Mouse (Mus musculus) naive thymus-derived CD4-positive, alpha-beta T cell, adult 5 months (primary cell): ENCODE results near the gene Olfr573-ps1. TPM values are rescaled to one million over a fixed set of nuclear protein-coding genes. Genes with fewer than 3 reads are reported as not detected.

Experiments
- polyA plus RNA-seq: library from polyadenylated mRNA; unstranded; fragments of 100-300 nt; shearing (Covaris generic); gene quantifications from one replicate; pipeline ENCODE4 v1.2.1, GENCODE M21; 2017

The Olfr573-ps1 gene
- 0.66 TPM for polyA plus RNA-seq

DNA sequence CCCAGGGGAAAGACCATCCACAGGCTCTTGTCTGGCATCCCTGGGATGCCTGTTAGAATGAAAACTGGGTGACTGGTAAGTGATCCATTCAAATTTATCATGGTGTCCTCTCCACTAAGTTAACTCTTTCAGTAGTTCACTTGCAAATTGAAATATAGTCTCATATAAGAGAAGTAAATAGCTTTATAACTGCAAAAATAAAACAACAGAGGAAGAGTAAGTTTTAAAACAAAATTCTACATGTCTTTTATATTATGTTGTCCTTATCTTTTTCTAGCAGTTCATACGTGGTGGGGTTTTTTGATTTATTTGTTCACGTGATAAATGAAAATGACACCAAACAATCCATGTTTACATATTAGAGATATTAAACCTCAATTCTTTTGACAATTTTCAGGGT is at the start of gene Olfr573-ps1:
Gene Olfr573-ps1 (minus strand): TSS at position 101 of the 400 bp plus-strand sequence.

DNA sequence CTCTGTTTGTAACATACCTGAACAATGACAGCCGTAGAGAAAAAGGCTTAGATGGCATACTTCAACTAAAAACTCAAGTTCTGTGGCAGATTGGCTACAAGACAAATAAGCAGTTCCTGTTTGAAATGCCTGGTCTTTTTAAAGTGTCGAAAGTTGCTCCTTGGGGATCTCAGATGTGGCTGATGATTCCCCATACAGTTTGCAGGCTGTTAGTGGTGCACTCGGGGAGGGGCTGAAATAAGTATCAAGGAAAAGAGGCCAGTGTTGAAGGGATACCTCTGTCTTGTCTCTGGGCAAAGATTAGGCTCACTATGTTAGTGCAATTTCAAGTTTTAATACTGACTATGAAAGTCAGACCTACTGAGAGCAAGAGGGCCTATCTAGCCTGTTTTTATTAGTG is 46.8 kb upstream of the Olfr573-ps1 start, which contains the start of gene Olfr578:
Gene Olfr578 (minus strand): TSS at position 101 of the 400 bp plus-strand sequence.

DNA sequence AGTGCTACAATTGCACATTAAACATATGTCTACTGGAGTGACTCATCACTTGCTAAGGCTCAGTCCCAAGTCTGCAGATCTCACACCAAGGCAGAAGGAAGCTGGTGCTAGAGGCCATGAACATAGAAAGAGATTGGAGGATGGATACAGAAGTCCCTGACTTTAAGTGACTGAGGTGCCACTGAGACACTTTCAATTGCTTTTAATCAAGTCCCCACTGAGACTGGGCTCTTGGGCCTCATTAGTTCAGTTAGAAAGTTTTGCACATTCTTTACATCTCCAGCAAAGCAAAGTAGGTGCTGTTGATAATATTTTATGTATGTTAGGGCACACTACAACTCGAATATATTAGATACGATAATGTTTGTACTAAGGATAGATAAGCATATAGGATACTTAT is 33.5 kb upstream of the Olfr573-ps1 start, which contains the start of gene Olfr577:
Gene Olfr577 (minus strand): TSS at position 101 of the 400 bp plus-strand sequence.

DNA sequence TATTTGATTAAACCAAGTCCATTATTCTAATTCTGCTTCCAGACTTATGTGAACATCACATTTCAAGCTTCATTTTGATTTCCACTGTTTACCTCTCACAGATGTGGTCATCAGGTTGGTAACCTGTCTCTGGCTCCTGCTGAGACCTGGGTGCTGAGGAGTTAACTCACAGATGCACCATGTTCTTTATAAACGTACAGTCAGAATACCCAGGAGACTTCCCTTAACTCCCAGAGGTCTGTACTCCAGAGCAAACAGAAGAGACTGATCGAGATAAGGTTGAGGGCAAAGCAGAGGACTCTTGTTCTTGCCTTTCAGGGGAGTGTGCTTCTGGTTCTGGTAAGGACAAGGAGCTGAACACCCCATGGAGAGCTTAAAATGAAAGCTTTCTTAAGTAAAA is 20.0 kb upstream of the Olfr573-ps1 start, which contains the start of gene Olfr576:
Gene Olfr576 (plus strand): TSS at position 301 of the 400 bp plus-strand sequence.

DNA sequence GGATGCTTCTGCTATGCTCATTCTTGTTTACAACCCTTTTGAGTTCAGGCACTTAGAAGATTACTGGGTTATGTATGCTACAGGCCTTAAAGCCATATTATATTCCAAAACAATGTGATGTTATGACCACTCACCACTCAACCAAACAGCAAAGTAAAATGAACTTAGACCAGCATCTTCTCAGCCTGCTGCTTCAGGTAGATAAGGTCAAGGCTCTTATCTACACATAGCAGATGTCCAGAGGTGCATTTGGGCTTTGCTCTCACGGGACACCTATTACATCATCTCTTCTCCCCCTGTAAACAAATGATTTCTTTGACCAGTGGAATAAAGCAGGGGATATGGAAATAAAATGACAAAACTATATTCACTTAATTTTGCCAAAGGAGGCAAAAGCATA is 16.2 kb upstream of the Olfr573-ps1 start, which contains the start of gene Olfr575:
Gene Olfr575 (minus strand): TSS at position 183 of the 400 bp plus-strand sequence.

DNA sequence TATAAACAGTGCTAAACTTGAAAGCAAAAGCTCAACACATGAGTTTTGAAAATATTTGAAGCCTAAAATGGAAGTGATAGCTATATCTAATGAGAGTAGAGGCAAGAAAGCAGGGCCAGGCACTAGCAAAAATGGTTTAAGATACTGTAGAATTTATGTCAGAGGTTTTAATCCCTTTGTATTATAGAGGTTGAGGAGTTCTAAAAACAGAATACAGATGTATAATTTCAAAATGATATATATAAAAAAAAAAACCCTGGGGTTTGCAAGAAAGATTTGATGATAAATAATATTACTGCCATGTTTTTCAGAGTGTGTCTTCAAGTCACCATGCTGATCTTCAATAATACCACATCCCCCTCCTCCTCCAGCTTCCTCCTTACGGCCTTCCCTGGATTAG is 5.8 kb upstream of the Olfr573-ps1 start, which contains the start of gene Olfr574:
Gene Olfr574 (plus strand): TSS at position 301 of the 400 bp plus-strand sequence.

DNA sequence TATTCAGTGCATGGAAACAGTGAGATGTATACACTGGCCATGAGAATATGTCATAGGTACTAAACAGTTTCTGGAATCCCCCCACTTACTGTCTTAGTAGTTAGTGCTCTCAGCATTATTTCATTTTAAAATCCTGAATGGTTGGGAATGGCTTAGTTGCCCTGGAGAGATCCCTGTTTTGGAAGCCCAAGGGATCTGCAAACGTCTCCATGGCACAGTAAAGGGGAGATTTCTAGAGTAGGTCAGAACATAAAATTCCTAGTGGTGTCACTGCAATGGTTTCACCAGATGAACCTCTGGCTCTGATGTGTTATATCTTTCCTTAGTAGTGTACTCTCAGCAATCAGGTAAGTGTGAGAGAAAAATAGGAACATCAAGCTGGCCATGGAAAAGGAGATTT is 18.3 kb downstream of the Olfr573-ps1 start, which contains the start of gene Olfr572:
Gene Olfr572 (plus strand): TSS at position 301 of the 400 bp plus-strand sequence.

DNA sequence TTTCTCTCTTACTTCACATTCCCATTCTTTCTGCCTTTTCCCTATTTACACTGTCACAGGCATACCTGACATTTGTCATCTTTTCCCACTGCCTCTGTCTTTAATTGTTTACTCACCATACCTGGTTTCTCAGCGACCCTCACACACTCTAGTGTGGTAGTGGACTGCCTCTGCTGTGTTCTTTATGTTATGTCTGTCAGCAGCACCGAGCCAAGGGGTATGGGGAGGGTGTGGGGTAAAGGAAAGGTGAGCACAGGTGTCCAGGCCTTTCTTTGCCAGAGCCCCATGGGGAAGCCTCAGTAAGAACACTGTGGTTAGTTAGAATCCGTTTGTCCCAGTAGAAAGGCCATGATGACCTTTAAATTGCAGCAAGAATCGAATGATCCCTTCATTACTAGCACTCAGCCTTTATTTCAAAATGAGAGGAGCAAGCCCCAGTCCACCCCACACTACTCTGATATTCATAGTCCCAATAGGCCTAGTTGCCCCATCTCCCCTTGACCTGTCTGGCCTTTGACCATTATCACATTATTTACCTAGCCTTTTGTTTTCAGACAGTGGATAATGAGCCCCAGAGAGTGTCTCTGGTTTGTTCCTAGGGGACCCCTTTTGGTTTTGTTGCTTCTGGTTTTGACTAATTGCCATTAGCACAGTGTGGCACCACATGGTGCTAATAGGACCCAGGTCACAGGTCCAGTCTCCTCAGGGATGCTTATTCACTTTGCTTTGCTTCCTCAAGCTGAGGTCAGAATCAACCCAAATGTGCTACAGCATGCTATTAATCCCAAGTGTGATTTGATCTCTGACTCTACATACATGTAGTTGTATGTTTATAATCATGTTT is 25.1 kb downstream of the Olfr573-ps1 start, which contains the start of gene Olfr571:
Gene Olfr571 (minus strand): TSS at position 505 of the 844 bp plus-strand sequence.

Other genes with a start within 250 kb of the Olfr573-ps1 start
- gene Olfr557, start 246.7 kb downstream of the Olfr573-ps1 start, polyA plus RNA-seq = not detected
- not detected for gene Olfr558, start 240.4 kb downstream of the Olfr573-ps1 start, polyA plus RNA-seq
- gene Olfr33, start 223.5 kb downstream of the Olfr573-ps1 start, polyA plus RNA-seq = not detected
- not detected for gene Olfr559, start 215.1 kb downstream of the Olfr573-ps1 start, polyA plus RNA-seq
- gene Olfr560, start 183.2 kb downstream of the Olfr573-ps1 start, polyA plus RNA-seq = not detected
- gene Olfr78, start 183.1 kb downstream of the Olfr573-ps1 start, polyA plus RNA-seq = not detected
- gene Olfr561, start 171.4 kb downstream of the Olfr573-ps1 start, polyA plus RNA-seq = not detected
- gene Olfr564, start 139.1 kb downstream of the Olfr573-ps1 start, polyA plus RNA-seq = not detected
- gene Olfr566, start 83.8 kb downstream of the Olfr573-ps1 start, polyA plus RNA-seq = not detected
- 0.37 TPM for gene Olfr568, start 65.5 kb downstream of the Olfr573-ps1 start, polyA plus RNA-seq
- gene Olfr569, start 51.7 kb downstream of the Olfr573-ps1 start, polyA plus RNA-seq = not detected
- not detected for gene Olfr570, start 48.0 kb downstream of the Olfr573-ps1 start, polyA plus RNA-seq
- gene Olfr571, start 25.0 kb downstream of the Olfr573-ps1 start, polyA plus RNA-seq = not detected
- gene Olfr572, start 18.2 kb downstream of the Olfr573-ps1 start, polyA plus RNA-seq = not detected
- not detected for gene Olfr574, start 5.9 kb upstream of the Olfr573-ps1 start, polyA plus RNA-seq
- gene Olfr575, start 16.2 kb upstream of the Olfr573-ps1 start, polyA plus RNA-seq = not detected
- gene Olfr576, start 20.1 kb upstream of the Olfr573-ps1 start, polyA plus RNA-seq = not detected
- not detected for gene Olfr577, start 33.4 kb upstream of the Olfr573-ps1 start, polyA plus RNA-seq
- gene Olfr578, start 46.7 kb upstream of the Olfr573-ps1 start, polyA plus RNA-seq = not detected
- not detected for gene Olfr582, start 95.4 kb upstream of the Olfr573-ps1 start, polyA plus RNA-seq
- not detected for gene Olfr583, start 108.7 kb upstream of the Olfr573-ps1 start, polyA plus RNA-seq
- gene Olfr584, start 139.3 kb upstream of the Olfr573-ps1 start, polyA plus RNA-seq = not detected
- gene Olfr585, start 155.1 kb upstream of the Olfr573-ps1 start, polyA plus RNA-seq = not detected
- gene Olfr586, start 183.1 kb upstream of the Olfr573-ps1 start, polyA plus RNA-seq = not detected
- gene Olfr588-ps1, start 198.3 kb upstream of the Olfr573-ps1 start, polyA plus RNA-seq = 0.12 TPM
- gene Olfr589, start 213.8 kb upstream of the Olfr573-ps1 start, polyA plus RNA-seq = not detected
- gene Olfr591, start 235.8 kb upstream of the Olfr573-ps1 start, polyA plus RNA-seq = not detected
- gene Olfr592, start 242.2 kb upstream of the Olfr573-ps1 start, polyA plus RNA-seq = not detected